Mouse (Mus musculus) hindbrain, embryonic 14.5 days (tissue): ENCODE data around the gene Ddi2. TPM values are rescaled to one million over a fixed set of nuclear protein-coding genes. Genes with fewer than 3 reads are reported as not detected.

Source experiments
- ATAC-seq: fragments of 200-750 bp; cut with Nextera tagmentation; 2 replicates; pipeline ENCODE4 v1.8.0; 2017; ENCODE audit warnings: moderate number of reproducible peaks, mild to moderate bottlenecking, moderate TSS enrichment, moderate library complexity; ENCODE audit not compliant: low FRiP score
- DNase-seq: peaks from one replicate; pipeline ENCODE4 v3.0.0-alpha.2; 2015; ENCODE audit warnings: low spot score
- H3K27ac ChIP-seq: fragments of 300-500 bp; sonication (generic); 2 replicates; pipeline ENCODE4 v1.5.1; 2014; ENCODE audit warnings: mild to moderate bottlenecking, moderate library complexity
- H3K27me3 ChIP-seq: fragments of 300-500 bp; sonication (generic); 2 replicates; pipeline ENCODE4 v1.6.1; 2014; ENCODE audit warnings: mild to moderate bottlenecking, low read length, mixed read lengths; ENCODE audit not compliant: control insufficient read depth, insufficient read depth
- H3K36me3 ChIP-seq: fragments of 300-500 bp; sonication (generic); replicated peaks from 2 replicates; pipeline ENCODE4 v1.6.1; 2014; ENCODE audit not compliant: control insufficient read depth, insufficient read depth
- H3K4me1 ChIP-seq: fragments of 300-500 bp; sonication (generic); replicated peaks from 2 replicates; pipeline ENCODE4 v1.6.1; 2014; ENCODE audit warnings: antibody characterized with exemption, low read length, mixed read lengths; ENCODE audit not compliant: control insufficient read depth, insufficient read depth
- H3K4me2 ChIP-seq: fragments of 300-500 bp; sonication (generic); replicated peaks from 2 replicates; pipeline ENCODE4 v1.6.1; 2014; ENCODE audit warnings: mild to moderate bottlenecking, moderate library complexity
- H3K4me3 ChIP-seq: fragments of 300-500 bp; sonication (generic); replicated peaks from 2 replicates; pipeline ENCODE4 v1.5.1; 2014; ENCODE audit warnings: mild to moderate bottlenecking, low read length
- H3K9ac ChIP-seq: fragments of 300-500 bp; sonication (generic); 2 replicates; pipeline ENCODE4 v1.6.1; 2014
- H3K9me3 ChIP-seq: fragments of 300-500 bp; sonication (generic); 2 replicates; pipeline ENCODE4 v1.6.1; 2016; ENCODE audit warnings: low read length; ENCODE audit not compliant: control insufficient read depth
- WGBS: fragments of 180-500 bp; shearing (Covaris S2); extraction: QIAGEN DNeasy Blood & Tissue Kit; methylation state at CpG from one replicate; pipeline ENCODE4 v1.1.7; 2014; 5-methylcytosine and 5-hydroxymethylcytosine counted together
- polyA plus RNA-seq: library from polyadenylated mRNA; unstranded; fragments of >200 nt; fragmentation: Nextera tagmentation; extraction: Ambion mirVana; gene quantifications from 2 replicates; pipeline ENCODE4 v1.2.1, GENCODE M21; 2014

The Ddi2 gene
- polyA plus RNA-seq, 1 experiment from 2014 or later: 12.0 TPM

GRCm38 (mm10) chr4:141630021-141630420 is 93.2 kb downstream of the Ddi2 start:
- H3K36me3 ChIP-seq: peaks cover 93% of the 10 kb centered on the region
- H3K27me3 ChIP-seq: no peaks in the 10 kb centered on the region
- H3K4me3 ChIP-seq: no peak overlapping the region
- H3K27ac ChIP-seq: no peak overlapping the region
- ATAC-seq: no peak
- WGBS: 98% methylated on average over 11 of the region's 11 CpGs
- H3K9me3 ChIP-seq: no peaks in the 10 kb centered on the region
- no peak overlapping the region for H3K4me2 ChIP-seq
- no peak for DNase-seq
- no peaks in the 10 kb centered on the region for H3K4me1 ChIP-seq
- no peak overlapping the region for H3K9ac ChIP-seq

DNA sequence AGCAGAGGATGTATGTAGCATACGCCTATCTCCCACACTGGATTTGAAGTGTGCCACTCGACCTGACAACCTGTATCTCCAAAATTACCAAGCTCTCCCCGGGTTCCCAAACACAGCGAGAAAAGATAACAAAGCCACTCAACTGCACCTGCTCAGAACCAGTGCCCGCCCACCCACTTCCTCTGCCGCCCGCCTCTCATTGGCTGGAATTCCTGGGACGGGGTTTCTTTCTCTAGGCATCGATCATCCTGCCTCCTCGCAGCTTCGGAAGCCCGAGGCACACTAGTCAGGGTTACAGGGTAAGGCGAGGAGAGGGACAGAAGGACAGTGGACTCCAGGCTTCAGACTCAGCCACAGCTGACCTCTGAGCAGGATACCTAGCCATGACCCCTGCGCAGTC is 94.6 kb downstream of the Ddi2 start:
- Histone ChIP-seq H3K9me3 (no peaks in the 10 kb centered on the region), H3K27me3 (no peaks in the 10 kb centered on the region), H3K4me3 (no peak overlapping the region), H3K36me3 (peaks cover 85% of the 10 kb centered on the region), H3K27ac (no peak overlapping the region), H3K4me1 (no peaks in the 10 kb centered on the region), H3K9ac (no peak overlapping the region), H3K4me2 (no peak overlapping the region)
- ATAC-seq: no peak
- DNase-seq: no peak
- 82% methylated on average over 14 of the region's 14 CpGs for WGBS

Other genes starting within 250 kb of the Ddi2 start
- 20.3 and 20.4 TPM in 2 replicates for gene Spen, start 184.8 kb downstream of the Ddi2 start, polyA plus RNA-seq
- gene Fblim1, start 117.3 kb downstream of the Ddi2 start, polyA plus RNA-seq: 41.3 and 43.6 TPM in 2 replicates
- gene Tmem82, start 104.8 kb downstream of the Ddi2 start, polyA plus RNA-seq: 0.17 TPM in 1 of 2 replicates, not detected in the other
- not detected in 2 replicates for gene Slc25a34, start 99.6 kb downstream of the Ddi2 start, polyA plus RNA-seq
- gene Plekhm2, start 58.5 kb downstream of the Ddi2 start, polyA plus RNA-seq: 3.9 and 4.4 TPM in 2 replicates
- 0.29 TPM in 1 of 2 replicates, not detected in the other for gene Rsc1a1, start 37.8 kb downstream of the Ddi2 start, polyA plus RNA-seq
- gene Agmat, start 23.3 kb upstream of the Ddi2 start, polyA plus RNA-seq: 0.23 TPM in 1 of 2 replicates, not detected in the other
- gene Dnajc16, start 67.5 kb upstream of the Ddi2 start, polyA plus RNA-seq: 5.5 and 6.3 TPM in 2 replicates
- 17.6 and 18.7 TPM in 2 replicates for gene Casp9, start 70.2 kb upstream of the Ddi2 start, polyA plus RNA-seq
- gene Cela2a, start 102.7 kb upstream of the Ddi2 start, polyA plus RNA-seq: not detected in 2 replicates
- not detected in 2 replicates for gene Ctrc, start 122.9 kb upstream of the Ddi2 start, polyA plus RNA-seq
- 44.7 and 46.7 TPM in 2 replicates for gene Efhd2, start 151.5 kb upstream of the Ddi2 start, polyA plus RNA-seq